ENCODE assay signal across 16 mouse cellular contexts in genomic region chr10:50792840-50793239, GRCm38 (mm10).
DNase-seq lines count a peak whose midpoint lies in the region; ATAC-seq lines count a peak whose summit lies in the region.
"Had no signal": no experiment of that assay in that cellular context is flagged by ENCODE, and none has a peak within 500 bp of the region (broad histone marks: within the 10 kb centered on the region; RNA-seq: fewer than 3 reads in every experiment).

No protein-coding gene starts in this region.

- peak; percentile 21 for DNase-seq in embryo, embryonic 11 days
- no peak for DNase-seq in embryo, embryonic 9.5 days (ENCODE audit: extremely low spot score)
- peak; percentile 80 to 84 for DNase-seq in cerebellum, postnatal 10 days
- peak; percentile 40 for DNase-seq in retina, adult 2 months (ENCODE audit: low read depth, low spot score)
- no peak for DNase-seq in layer of hippocampus, postnatal 36 days
- DNase-seq: forebrain, postnatal 0 days; heart, adult 2 months; kidney, adult 8-10 months; kidney, postnatal 4 days; lung, postnatal 10 days had no signal

- peak; percentile 82 for ATAC-seq in midbrain, embryonic 12.5 days (ENCODE audit: low FRiP score, low read depth)
- ATAC-seq in midbrain, embryonic 16.5 days: no peak
- ATAC-seq in kidney, embryonic 16.5 days (ENCODE audit: low FRiP score, low TSS enrichment): no peak
- ATAC-seq: forebrain, postnatal 0 days had no signal

- H3K9ac ChIP-seq in midbrain, embryonic 12.5 days (replicated peaks): no peak overlapping the region
- H3K9ac ChIP-seq in midbrain, embryonic 16.5 days (ENCODE audit: low read depth, low read length): no peak overlapping the region
- no peak overlapping the region for H3K9ac ChIP-seq in kidney, embryonic 16.5 days (replicated peaks; ENCODE audit: low read length)
- H3K9ac ChIP-seq: forebrain, postnatal 0 days; liver, embryonic 14.5 days; neural tube, embryonic 13.5 days had no signal

- H3K27me3 ChIP-seq in midbrain, embryonic 12.5 days: no peaks in the 10 kb centered on the region
- H3K27me3 ChIP-seq in midbrain, embryonic 16.5 days (ENCODE audit: control insufficient read depth, insufficient read depth, low read depth, low read length): no peaks in the 10 kb centered on the region
- no peaks in the 10 kb centered on the region for H3K27me3 ChIP-seq in kidney, embryonic 16.5 days (ENCODE audit: insufficient read depth, low read length)
- H3K27me3 ChIP-seq: megakaryocyte, embryonic 14.5 days; neural tube, embryonic 13.5 days had no signal

- WGBS in midbrain, embryonic 12.5 days: 28% methylated on average over 5 of the region's 5 CpGs
- 13% methylated on average over 5 of the region's 5 CpGs for WGBS in midbrain, embryonic 16.5 days
- 54% methylated on average over 5 of the region's 5 CpGs for WGBS in kidney, embryonic 16.5 days

- no peak overlapping the region for H3K27ac ChIP-seq in midbrain, embryonic 12.5 days (replicated peaks)
- H3K27ac ChIP-seq in midbrain, embryonic 16.5 days (ENCODE audit: low read length): no peak overlapping the region
- no peak overlapping the region for H3K27ac ChIP-seq in kidney, embryonic 16.5 days (ENCODE audit: low read length)
- H3K27ac ChIP-seq: heart, adult 2 months; liver, embryonic 14.5 days; neural tube, embryonic 13.5 days had no signal

- no peaks in the 10 kb centered on the region for H3K4me1 ChIP-seq in midbrain, embryonic 12.5 days
- H3K4me1 ChIP-seq in midbrain, embryonic 16.5 days (ENCODE audit: control insufficient read depth, insufficient read depth, low read length): no peaks in the 10 kb centered on the region
- H3K4me1 ChIP-seq in kidney, embryonic 16.5 days (ENCODE audit: insufficient read depth, low read length): no peaks in the 10 kb centered on the region
- H3K4me1 ChIP-seq: megakaryocyte, embryonic 14.5 days had no signal

- H3K9me3 ChIP-seq in midbrain, embryonic 12.5 days: no peaks in the 10 kb centered on the region
- H3K9me3 ChIP-seq in midbrain, embryonic 16.5 days (replicated peaks; ENCODE audit: control insufficient read depth, low read length, poor library complexity, severe bottlenecking): no peaks in the 10 kb centered on the region
- H3K9me3 ChIP-seq in kidney, embryonic 16.5 days (ENCODE audit: low read length): no peaks in the 10 kb centered on the region
- H3K9me3 ChIP-seq: megakaryocyte, embryonic 14.5 days; neural tube, embryonic 13.5 days had no signal

- no peaks in the 10 kb centered on the region for H3K36me3 ChIP-seq in midbrain, embryonic 12.5 days
- no peaks in the 10 kb centered on the region for H3K36me3 ChIP-seq in midbrain, embryonic 16.5 days (ENCODE audit: control insufficient read depth, insufficient read depth, low read length)
- no peaks in the 10 kb centered on the region for H3K36me3 ChIP-seq in kidney, embryonic 16.5 days (ENCODE audit: insufficient read depth, low read length)
- H3K36me3 ChIP-seq: neural tube, embryonic 13.5 days had no signal

- no peak overlapping the region for H3K4me3 ChIP-seq in midbrain, embryonic 12.5 days
- H3K4me3 ChIP-seq in midbrain, embryonic 16.5 days (ENCODE audit: low read depth, low read length): no peak overlapping the region
- no peak overlapping the region for H3K4me3 ChIP-seq in kidney, embryonic 16.5 days (ENCODE audit: low read length)
- H3K4me3 ChIP-seq: heart, adult 2 months; megakaryocyte, embryonic 14.5 days; neural tube, embryonic 13.5 days had no signal

- no peak overlapping the region for H3K4me2 ChIP-seq in midbrain, embryonic 12.5 days (replicated peaks)
- H3K4me2 ChIP-seq in midbrain, embryonic 16.5 days (ENCODE audit: low read length): no peak overlapping the region
- H3K4me2 ChIP-seq in kidney, embryonic 16.5 days (replicated peaks; ENCODE audit: low read depth, low read length): no peak overlapping the region
- H3K4me2 ChIP-seq: neural tube, embryonic 13.5 days had no signal

Comparison
In these comparisons a context has a peak if more than half of its experiments do, and no peak if none do; other contexts are left out.
1. DNase-seq: peak in embryo, embryonic 11 days (single experiment), cerebellum, postnatal 10 days (2 of 2) and retina, adult 2 months (single experiment); none in embryo, embryonic 9.5 days (single experiment) and layer of hippocampus, postnatal 36 days (0 of 2).